Mouse (Mus musculus): ENCODE data around the gene Rps18. TPM values are rescaled to one million over a fixed set of nuclear protein-coding genes. Genes with fewer than 3 reads are reported as not detected.

The Rps18 gene
- total RNA-seq, 2 experiments from 2014 or later: 453 to 457 TPM

- DNase-seq (ENCODE audit: low spot score in 2 of 2): no peak
These were observed 30.2 kb downstream of the Rps18 start for GRCm38 (mm10) chr17:33925406-33926116.

DNA sequence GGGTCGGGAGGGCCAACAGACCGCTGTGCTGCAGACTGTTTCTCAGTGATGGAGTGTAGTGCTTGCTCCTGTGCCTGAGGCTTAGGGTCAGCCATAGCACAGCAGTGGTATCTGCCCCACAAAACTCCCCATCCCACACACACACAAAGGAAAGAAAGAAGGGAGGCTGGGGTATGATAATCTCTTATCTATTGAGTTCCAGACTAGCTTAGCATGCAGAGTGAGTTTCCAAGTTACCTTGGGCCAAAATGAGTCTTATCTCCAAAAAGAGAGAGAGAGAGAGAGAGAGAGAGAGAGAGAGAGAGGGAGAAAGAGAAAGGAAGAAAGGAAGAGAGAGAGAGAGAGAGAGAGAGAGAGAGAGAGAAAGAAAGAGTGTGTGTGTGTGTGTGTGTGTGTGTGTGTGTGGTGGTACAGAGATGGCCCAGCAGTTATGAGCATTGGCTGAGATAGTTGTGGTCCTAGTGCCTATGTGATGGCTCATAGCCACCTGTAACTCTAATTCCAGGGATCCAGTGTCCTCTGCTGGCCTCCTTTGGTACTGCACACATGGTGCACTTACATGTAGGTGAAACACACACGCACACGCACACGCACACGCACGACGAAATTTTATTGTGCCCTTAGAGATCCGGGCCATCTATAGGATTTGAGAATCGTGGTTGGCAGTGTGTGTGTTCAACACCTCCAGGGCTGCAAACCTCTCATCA, 31.1 kb downstream of the Rps18 start:
- DNase-seq (ENCODE audit: low spot score in 2 of 2): peak in 1 of 2 experiments; percentile 52

DNA sequence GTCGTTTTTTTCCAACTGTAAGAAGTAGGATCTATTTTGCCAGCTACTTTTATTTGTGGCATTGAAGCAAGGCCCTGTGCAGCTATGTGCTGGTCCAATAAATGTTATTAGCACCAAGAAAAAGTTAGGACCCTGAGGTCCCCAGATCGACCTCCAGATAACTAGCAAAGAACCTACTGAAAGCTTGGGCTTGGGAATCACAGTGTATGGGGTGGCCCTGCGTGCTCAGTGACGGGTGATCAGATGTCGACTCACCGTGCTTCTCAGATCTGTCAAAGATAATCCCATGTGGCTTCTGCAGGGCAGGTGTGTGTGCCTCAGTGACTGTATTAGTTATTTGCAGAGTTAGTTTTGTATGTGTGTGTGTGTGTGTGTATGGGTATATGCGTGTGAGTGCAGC, 34.4 kb downstream of the Rps18 start:
- no peak for DNase-seq (ENCODE audit: low spot score in 2 of 2)

GRCm38 (mm10) chr17:33920282-33921097, 35.3 kb downstream of the Rps18 start:
- peak; percentile 84 to 86 for DNase-seq (ENCODE audit: low spot score in 2 of 2)

- peak in 1 of 2 experiments; percentile 57 for DNase-seq (ENCODE audit: low spot score in 2 of 2)
These were observed 36.2 kb downstream of the Rps18 start for GRCm38 (mm10) chr17:33919351-33920281.

GRCm38 (mm10) chr17:33918293-33919203, 37.3 kb downstream of the Rps18 start:
- no peak for DNase-seq (ENCODE audit: low spot score in 2 of 2)

GRCm38 (mm10) chr17:33917656-33918292, 38.0 kb downstream of the Rps18 start:
- peak in 1 of 2 experiments; percentile 20 for DNase-seq (ENCODE audit: low spot score in 2 of 2)

- DNase-seq (ENCODE audit: low spot score in 2 of 2): peak in 1 of 2 experiments; percentile 20
These were observed 38.8 kb downstream of the Rps18 start for GRCm38 (mm10) chr17:33916847-33917655.

GRCm38 (mm10) chr17:33916294-33916693, 39.5 kb downstream of the Rps18 start:
- DNase-seq (ENCODE audit: low spot score in 2 of 2): no peak

GRCm38 (mm10) chr17:33915671-33916250, 40.0 kb downstream of the Rps18 start, which contains the start of the genes Tapbp and Zbtb22:
Tapbp (plus strand) TSS chr17:33915899.
Zbtb22 (plus strand) TSS chr17:33915904.
- peak; percentile 93 to 96 for DNase-seq (ENCODE audit: low spot score in 2 of 2)

DNA sequence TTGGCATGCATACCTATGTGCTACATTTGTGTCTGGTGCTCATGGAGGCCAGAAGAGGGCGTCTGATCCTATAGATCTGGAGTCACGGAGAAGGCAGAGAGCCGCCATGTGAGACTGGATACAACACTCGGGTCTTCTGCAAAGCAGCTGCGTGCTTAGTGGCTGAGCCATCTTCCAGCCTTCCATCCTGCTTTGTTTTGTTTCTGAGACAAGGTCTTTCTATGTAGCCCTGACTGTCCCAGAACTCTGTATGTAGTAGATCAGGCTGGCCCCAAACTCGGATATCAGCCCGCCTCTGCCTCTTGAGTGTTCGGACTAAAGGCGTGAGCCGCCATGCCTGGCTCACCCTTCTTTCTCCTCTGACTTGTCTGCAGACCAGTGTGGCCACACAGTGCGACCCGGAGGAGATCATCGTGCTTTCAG, 40.8 kb downstream of the Rps18 start:
- peak in 1 of 2 experiments; percentile 12 for DNase-seq (ENCODE audit: low spot score in 2 of 2)

- DNase-seq (ENCODE audit: low spot score in 2 of 2): no peak
These were observed 41.9 kb downstream of the Rps18 start for GRCm38 (mm10) chr17:33913905-33914304.

DNA sequence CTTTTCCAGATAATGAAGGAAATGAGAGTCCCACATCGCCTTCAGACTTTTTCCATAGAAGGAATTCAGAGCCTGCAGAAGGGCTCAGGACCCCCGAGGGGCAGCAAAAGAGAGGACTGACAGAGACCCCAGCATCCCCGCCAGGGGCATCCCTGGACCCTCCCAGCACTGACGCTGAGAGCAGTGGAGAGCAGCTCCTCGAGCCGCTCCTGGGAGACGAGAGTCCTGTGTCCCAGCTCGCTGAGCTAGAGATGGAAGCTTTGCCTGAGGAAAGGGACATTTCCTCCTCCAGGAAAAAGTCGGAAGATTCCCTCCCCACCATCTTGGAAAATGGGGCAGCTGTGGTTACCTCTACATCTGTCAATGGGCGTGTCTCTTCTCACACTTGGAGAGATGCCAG, 42.5 kb downstream of the Rps18 start:
- no peak for DNase-seq (ENCODE audit: low spot score in 2 of 2)

DNA sequence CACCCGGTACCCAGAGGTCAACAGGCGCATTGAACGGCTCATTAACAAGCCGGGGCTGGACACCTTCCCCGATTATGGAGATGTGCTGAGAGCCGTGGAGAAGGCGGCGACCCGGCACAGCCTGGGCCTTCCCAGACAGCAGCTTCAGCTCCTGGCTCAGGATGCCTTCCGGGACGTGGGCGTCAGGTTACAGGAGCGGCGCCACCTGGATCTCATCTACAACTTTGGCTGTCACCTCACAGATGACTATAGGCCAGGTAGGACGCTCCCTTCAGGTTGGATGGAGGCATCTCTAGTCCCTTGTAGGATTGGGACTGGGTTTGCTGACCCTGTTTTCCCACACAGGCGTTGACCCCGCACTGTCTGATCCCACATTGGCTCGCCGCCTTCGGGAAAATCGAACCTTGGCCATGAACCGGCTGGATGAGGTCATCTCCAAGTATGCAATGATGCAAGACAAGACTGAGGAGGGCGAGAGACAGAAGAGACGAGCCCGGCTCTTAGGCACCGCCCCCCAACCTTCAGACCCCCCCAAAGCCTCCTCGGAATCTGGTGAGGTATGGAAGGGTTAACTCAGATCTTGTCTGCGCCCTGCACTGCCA, 43.9 kb downstream of the Rps18 start:
- no peak for DNase-seq (ENCODE audit: low spot score in 2 of 2)

DNA sequence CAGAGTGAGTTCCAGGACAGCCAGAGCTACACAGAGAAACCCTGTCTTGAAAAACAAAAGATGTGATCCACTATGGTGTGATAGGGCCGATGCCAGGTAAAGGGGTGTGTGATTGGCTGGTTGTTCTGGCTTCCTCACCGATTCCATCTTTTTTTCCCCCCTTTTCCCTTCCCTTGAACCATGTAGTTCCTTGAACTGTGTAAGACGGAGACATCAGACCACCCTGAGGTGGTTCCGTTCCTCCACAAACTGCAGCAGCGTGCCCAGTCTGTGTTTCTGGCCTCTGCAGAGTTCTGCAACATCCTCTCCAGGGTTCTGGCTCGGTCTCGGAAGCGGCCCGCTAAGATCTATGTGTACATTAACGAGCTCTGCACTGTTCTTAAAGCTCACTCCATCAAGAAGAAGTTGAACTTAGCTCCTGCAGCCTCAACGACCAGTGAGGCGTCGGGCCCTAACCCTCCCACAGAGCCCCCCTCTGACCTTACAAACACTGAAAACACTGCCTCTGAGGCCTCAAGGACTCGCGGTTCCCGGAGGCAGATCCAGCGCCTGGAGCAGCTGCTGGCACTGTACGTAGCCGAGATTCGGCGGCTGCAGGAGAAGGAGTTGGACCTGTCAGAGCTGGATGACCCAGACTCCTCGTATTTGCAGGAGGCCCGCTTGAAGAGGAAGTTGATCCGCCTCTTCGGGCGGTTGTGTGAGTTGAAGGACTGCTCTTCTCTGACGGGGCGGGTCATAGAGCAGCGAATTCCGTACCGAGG, 44.6 kb downstream of the Rps18 start:
- DNase-seq (ENCODE audit: low spot score in 2 of 2): no peak

DNA sequence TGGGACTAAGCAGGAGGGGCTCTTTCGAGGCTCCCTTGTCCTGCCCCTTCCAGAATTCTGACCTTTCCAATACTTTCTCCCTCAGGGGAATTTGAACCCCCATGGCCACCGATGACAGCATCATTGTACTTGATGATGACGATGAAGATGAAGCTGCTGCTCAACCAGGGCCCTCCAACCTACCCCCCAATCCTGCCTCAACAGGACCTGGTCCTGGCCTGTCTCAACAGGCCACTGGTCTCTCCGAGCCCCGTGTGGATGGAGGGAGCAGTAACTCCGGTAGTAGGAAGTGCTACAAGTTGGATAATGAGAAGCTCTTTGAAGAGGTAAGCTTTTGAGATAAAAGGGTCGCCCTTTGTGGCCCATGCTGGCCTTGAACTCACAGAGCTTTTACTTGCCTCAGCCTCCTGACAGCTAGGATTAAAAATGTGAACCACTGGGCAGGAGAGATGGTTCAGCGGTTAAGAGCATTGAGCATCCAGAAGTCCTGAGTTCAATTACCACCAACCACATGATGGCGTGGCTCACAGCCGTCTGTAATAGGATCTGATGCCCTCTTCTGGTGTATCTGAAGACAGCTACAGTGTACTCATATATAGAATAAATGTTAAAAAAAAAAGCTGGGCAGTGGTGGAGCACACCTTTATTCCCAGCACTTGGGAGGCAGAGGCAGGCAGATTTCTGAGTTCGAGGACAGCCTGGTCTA, 45.3 kb downstream of the Rps18 start:
- no peak for DNase-seq (ENCODE audit: low spot score in 2 of 2)
